Mouse (Mus musculus) left cerebral cortex, adult 2 months (tissue): ENCODE data around the gene Vma21. TPM values are rescaled to one million over a fixed set of nuclear protein-coding genes. Genes with fewer than 3 reads are reported as not detected.

Source experiments
- DNase-seq, 2 experiments: peaks; one replicate each; pipeline ENCODE4 v3.0.0; 2021 to 2022; ENCODE audit warnings: low spot score in 2 of 2, mixed read lengths in 1 of 2; ENCODE audit errors: extremely low spot score in 1 of 2
- H3K27ac ChIP-seq: fragments of 200-600 bp; 2 replicates; pipeline ENCODE4 v1.8.1; 2022
- H3K4me3 ChIP-seq: fragments of 200-600 bp; 2 replicates; pipeline ENCODE4 v1.8.1; 2022
- CTCF ChIP-seq: fragments of 200-600 bp; IDR thresholded peaks from 2 replicates; pipeline ENCODE4 v1.8.1; 2022; ENCODE audit warnings: antibody characterized with exemption, mild to moderate bottlenecking, moderate library complexity
- intact Hi-C: fragments of 180-260 bp; cut with DNase I; formaldehyde crosslinking; loops from one replicate; pipeline ENCODE4 v1.15.1; 2025
- long read RNA-seq, 2 experiments: library from polyadenylated mRNA; stranded (forward); transcript quantifications; one replicate each; pipeline ENCODE4 v2.0.0; 2021; ENCODE audit warnings: borderline mapping rate in 2 of 2
- total RNA-seq, 2 experiments: library from RNA; stranded (reverse); gene quantifications; 2 replicates each; pipeline ENCODE4 v1.2.3; 2021

The Vma21 gene
- total RNA-seq = 10 to 100 TPM; 28.0 to 31.6 TPM
- long read RNA-seq, experiment 1, full-length matches to known transcripts = 52 of 52 reads
- long read RNA-seq, experiment 1, partial matches to known transcripts = 0 of 52 reads
- long read RNA-seq, experiment 1, other reads (novel, unspliced or antisense) = 0 of 52 reads
- long read RNA-seq, experiment 2, full-length matches to known transcripts = 23 of 24 reads
- long read RNA-seq, experiment 2, partial matches to known transcripts = 0 of 24 reads
- long read RNA-seq, experiment 2, other reads (novel, unspliced or antisense) = 1 of 24 reads

- no peak for TF ChIP-seq CTCF
- H3K4me3 ChIP-seq = peak within 1 kb of the TSS; percentile 62
- intact Hi-C loops = no loop called here
- DNase-seq = peak in 1 of 2 experiments; percentile 10
- H3K27ac ChIP-seq = peak within 1 kb of the TSS; percentile 81
Measured at GRCm38 (mm10) chrX:71815631-71816345, at the start of gene Vma21. TSS of gene Vma21 (plus strand) at chrX:71815924.

GRCm38 (mm10) chrX:71767909-71768308 lies 47.8 kb upstream of the Vma21 start:
- Histone ChIP-seq H3K4me3 (no peak overlapping the region), H3K27ac (no peak overlapping the region)
- DNase-seq = no peak
- no peak for TF ChIP-seq CTCF
- intact Hi-C loops = loop anchor here (5.0 kb wide), 1 partner anchor 344 kb away; no protein-coding TSS in a partner anchor

DNA sequence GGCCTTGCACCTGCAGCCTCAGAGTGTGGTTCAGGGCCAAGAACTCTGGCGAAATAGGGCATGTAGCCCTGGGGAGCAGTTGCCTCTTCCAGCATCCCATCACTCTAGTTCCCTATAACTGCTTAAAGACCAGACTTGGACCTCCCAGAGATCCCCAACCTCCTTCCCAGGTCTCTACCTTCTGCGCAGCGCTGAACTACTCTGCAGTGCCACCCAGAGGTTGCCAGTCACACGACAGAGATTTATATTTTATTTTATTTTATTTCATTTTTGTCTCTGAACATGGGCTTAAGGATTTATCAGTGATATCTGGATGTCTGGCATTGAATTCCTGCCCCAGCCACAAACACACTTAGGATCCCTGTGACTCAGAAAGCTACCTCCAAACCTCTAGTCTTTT lies 24.6 kb upstream of the Vma21 start:
- Histone ChIP-seq H3K27ac (no peak overlapping the region), H3K4me3 (no peak overlapping the region)
- peak; percentile 46 for TF ChIP-seq CTCF
- DNase-seq = no peak
- intact Hi-C loops = loop anchor here (5.0 kb wide), 1 partner anchor 144 kb away; no protein-coding TSS in a partner anchor

DNA sequence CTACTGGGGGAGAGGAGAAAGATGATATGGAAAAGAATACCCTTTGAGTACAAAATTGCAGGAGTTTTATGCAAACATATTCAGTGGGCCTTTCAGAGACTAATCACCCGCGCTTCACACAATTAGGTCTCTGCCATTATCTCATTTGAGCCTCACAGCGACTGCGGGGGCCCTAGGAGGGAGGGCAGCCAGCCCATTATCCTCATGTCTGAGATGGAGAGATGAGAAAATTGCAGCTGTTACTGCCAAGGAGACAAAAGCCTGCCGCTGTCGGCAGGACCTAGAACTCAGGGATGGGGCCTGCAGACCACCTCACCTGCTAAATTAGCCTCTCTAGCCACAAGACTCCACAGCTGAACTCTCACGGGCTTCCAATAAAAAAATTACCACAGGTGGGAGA lies 18.0 kb upstream of the Vma21 start:
- DNase-seq = no peak
- intact Hi-C loops = no loop called here
- TF ChIP-seq CTCF = no peak
- Histone ChIP-seq H3K4me3 (no peak overlapping the region), H3K27ac (no peak overlapping the region)

- H3K27ac ChIP-seq = no peak overlapping the region
- no peak for DNase-seq
- TF ChIP-seq CTCF = no peak
- no peak overlapping the region for H3K4me3 ChIP-seq
- intact Hi-C loops = no loop called here
Measured at GRCm38 (mm10) chrX:71798883-71799282, 16.8 kb upstream of the Vma21 start.

GRCm38 (mm10) chrX:71811966-71812835 lies 3.5 kb upstream of the Vma21 start:
- H3K27ac ChIP-seq = no peak overlapping the region
- TF ChIP-seq CTCF = no peak
- intact Hi-C loops = no loop called here
- no peak for DNase-seq
- no peak overlapping the region for H3K4me3 ChIP-seq

GRCm38 (mm10) chrX:71816401-71816857 lies 705 bp downstream of the Vma21 start:
- Histone ChIP-seq H3K27ac (peak overlapping the region; percentile 81), H3K4me3 (peak overlapping the region; percentile 62)
- peak; percentile 85 to 88 for DNase-seq
- intact Hi-C loops = no loop called here
- no peak for TF ChIP-seq CTCF

DNA sequence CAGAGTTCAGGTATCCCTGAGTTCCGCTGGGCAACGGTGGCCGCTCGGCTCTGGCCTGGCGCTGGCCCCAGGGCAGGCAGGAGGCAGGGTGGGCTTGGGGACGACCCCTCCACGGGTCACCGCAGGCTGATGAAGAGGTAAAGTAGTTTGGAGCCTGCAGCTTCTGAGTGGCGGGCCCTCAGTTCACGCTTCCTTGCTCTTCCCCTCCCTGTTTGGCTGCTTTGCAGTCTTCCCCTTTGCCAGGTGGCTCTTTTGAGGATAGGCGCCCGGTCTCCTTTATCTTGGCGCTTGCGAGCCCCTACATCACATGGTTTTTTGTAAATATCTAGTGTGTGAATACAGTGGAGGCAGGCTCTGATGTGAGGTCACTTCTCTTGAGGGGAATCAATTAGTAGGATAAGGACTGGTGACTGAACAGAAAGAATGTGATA lies 1.2 kb downstream of the Vma21 start:
- peak overlapping the region; percentile 81 for H3K27ac ChIP-seq
- peak overlapping the region; percentile 62 for H3K4me3 ChIP-seq
- intact Hi-C loops = no loop called here
- DNase-seq = no peak
- no peak for TF ChIP-seq CTCF

DNA sequence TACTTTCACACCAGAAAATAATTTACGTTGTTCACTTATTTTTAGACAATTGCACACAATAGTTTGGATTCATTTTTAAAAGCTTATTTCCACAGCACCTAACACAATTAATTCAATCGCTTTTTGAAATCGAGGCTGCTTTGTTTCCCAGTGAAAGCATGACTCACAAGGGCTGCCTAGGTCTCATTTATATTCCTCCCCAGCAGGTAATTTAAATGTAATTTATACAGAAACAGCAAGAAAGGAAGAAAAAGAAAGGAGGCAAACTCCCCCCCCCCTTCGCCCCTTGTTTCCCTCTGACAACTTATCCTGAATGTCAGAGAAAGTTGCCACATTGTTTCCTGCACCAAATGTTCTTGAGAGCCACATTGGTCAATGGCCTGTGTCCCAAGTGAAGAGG lies 23.2 kb downstream of the Vma21 start:
- Histone ChIP-seq H3K4me3 (no peak overlapping the region), H3K27ac (no peak overlapping the region)
- DNase-seq = no peak
- no peak for TF ChIP-seq CTCF
- intact Hi-C loops = no loop called here

DNA sequence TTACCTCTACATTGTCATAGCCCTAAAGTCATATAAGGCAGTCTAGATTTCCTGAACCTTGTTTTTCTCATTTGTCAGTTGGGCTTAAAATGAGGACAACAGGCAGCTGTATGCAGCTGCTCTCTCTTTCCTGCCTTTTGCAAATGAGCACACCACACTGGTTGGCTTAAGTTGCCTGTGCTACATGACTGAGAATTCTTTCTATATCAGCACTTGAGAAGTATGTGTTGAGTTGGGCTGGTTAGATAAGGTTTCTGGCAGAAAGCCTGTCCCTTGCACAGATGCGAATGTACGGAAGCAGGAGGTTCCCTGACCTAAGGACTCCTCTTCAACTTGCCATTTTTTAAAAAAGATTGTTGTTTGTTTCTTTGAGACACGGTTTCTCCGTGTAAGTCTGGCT lies 31.0 kb downstream of the Vma21 start:
- no peak for DNase-seq
- TF ChIP-seq CTCF = no peak
- no peak overlapping the region for H3K4me3 ChIP-seq
- no peak overlapping the region for H3K27ac ChIP-seq
- intact Hi-C loops = no loop called here

DNA sequence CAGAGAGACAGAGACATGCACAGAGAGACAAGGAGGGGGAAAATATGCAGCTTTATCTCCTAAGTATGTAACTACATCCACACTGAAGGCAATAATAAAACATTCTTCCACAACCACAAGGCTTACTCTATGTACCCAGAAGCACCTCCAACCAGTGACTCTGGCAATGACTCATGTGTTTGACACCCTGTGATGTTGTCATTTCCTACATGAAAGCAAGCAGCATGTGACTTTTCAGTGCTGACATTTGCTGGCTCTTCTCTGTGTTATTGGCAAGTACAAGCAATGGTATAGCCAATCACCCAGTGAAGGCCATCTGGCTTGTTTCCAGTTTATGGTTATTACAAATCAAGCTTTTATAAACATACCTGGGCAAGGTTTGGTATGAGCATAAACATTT lies 38.1 kb downstream of the Vma21 start:
- intact Hi-C loops = no loop called here
- DNase-seq = no peak
- no peak overlapping the region for H3K4me3 ChIP-seq
- H3K27ac ChIP-seq = no peak overlapping the region
- no peak for TF ChIP-seq CTCF

Other genes with a start within 250 kb of the Vma21 start
- gene Gpr50, start 152.3 kb upstream of the Vma21 start, total RNA-seq = under 1 TPM; 0.34 to 0.37 TPM
- under 1 TPM; 0.41 to 0.82 TPM for gene Gm1141, start 105.1 kb downstream of the Vma21 start, total RNA-seq
- 10 to 100 TPM; 38.6 to 38.9 TPM for gene Prrg3, start 146.7 kb downstream of the Vma21 start, total RNA-seq
- gene Fate1, start 157.1 kb downstream of the Vma21 start, total RNA-seq = not detected
- under 1 TPM; 0.42 to 0.54 TPM for gene Cnga2, start 175.9 kb downstream of the Vma21 start, total RNA-seq